Mouse (Mus musculus) lung, adult 2 months (tissue): Measurements from ENCODE around the gene Il3ra. TPM values are rescaled to one million over a fixed set of nuclear protein-coding genes. Genes with fewer than 3 reads are reported as not detected.

ENCODE experiments used
- DNase-seq: peaks from one replicate; pipeline ENCODE4 v3.0.0; 2022
- H3K4me1 ChIP-seq: fragments of 200-500 bp; 2 replicates; pipeline ENCODE4 v1.6.1; 2011; ENCODE audit warnings: low read length; ENCODE audit not compliant: control insufficient read depth, insufficient read depth
- H3K4me3 ChIP-seq: fragments of 200-500 bp; replicated peaks from 2 replicates; pipeline ENCODE3; 2011; ENCODE audit warnings: low read depth, mild to moderate bottlenecking, control low read depth, low read length; ENCODE audit errors: extremely low read depth
- CTCF ChIP-seq: fragments of 200-500 bp; IDR thresholded peaks from 2 replicates; pipeline ENCODE4 v1.5.1; 2011; ENCODE audit warnings: mild to moderate bottlenecking, low read length, control low read depth; ENCODE audit not compliant: insufficient read depth
- POLR2A ChIP-seq: fragments of 200-500 bp; IDR thresholded peaks from 2 replicates; pipeline ENCODE4 v1.6.1; 2011; ENCODE audit warnings: low read depth, mild to moderate bottlenecking, control low read depth, low read length, borderline replicate concordance; ENCODE audit errors: extremely low read depth
- WGBS: fragments of 180-500 bp; shearing (Covaris S2); methylation state at CpG from one replicate; pipeline ENCODE4 v1.1.7; 2018; 5-methylcytosine and 5-hydroxymethylcytosine counted together
- polyA plus RNA-seq: library from polyadenylated mRNA; depleted of rRNA; stranded (reverse); fragments of >200 nt; gene quantifications from 2 replicates; pipeline ENCODE4 v1.2.3, GENCODE M21; 2012; rRNA removed

Gene Il3ra
- polyA plus RNA-seq, result 89.7 and 119 TPM in 2 replicates

DNA sequence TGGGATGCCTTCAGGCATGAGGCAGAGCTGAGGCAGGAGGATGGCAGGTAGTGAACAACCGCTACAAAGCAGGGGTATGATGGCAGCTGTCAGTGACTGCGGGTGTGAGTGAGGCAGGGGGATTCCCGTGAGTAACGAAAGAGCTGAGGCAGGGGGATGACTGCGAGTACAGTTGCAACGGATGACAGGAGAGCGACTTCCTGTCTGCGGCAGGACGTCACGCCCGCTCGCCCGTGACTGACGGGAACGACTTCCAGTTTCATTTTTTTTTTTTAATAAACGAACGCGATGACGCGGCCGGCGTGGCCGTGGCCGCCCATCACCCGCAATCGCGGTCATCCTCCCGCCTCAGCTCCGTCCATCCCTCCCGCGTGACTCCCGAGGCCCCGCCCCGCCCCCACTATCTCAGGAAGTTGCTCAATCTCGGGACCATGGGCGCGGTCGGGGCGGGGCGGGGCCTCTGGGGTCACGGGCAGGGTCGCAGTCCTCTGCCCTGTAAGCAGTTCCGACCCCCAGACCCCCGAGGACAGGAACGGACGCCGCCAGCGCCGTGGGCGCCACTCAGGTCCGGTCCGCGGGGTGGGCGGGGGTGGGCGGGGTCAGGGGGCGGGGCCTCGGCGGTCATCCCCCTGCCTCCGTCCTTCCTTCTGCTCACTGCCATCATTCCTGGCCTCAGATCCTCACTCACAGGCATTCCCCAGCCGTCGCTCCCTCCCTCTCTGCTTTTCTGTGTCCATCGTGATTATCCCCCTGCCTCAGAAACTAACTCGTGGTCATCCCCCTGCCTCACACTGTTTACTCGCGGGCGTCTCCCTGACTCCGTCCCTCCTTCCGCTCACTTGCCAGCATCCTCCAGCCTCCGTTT lies at the start of gene Il3ra:
Gene Il3ra (plus strand): TSS at position 328 of the 865 bp plus-strand sequence.
- Histone ChIP-seq H3K4me1 (peaks cover 3% of the 10 kb centered on the region; the same call in 1 of the 2 replicates), H3K4me3 (peak within 1 kb of the TSS; percentile 69)
- 1% methylated on average over 68 of the region's 69 CpGs for WGBS
- peak; percentile 59 for DNase-seq
- peak; percentile 41; the same call in 1 of the 2 replicates for TF ChIP-seq POLR2A
- no peak for TF ChIP-seq CTCF

DNA sequence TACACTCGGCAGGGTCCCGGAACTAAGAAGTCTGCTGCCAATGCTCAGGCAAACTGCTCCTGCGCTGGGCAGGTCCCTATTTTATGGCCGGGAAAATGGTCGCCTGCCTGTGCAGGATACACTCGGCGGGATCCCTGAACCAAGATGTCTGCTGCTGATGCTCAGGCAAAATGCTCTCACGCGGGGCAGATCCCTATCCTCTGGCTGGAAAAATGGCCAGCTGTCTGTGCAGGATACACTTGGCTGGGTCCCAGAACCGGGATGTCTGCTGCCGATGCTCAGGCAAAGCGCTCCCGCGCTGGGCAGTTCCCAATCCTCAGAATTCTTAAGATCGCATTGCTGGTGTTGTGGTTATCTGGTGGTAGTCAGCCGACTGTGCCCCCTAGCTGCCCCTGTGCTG lies 37.1 kb upstream of the Il3ra start:
- WGBS, result 51% methylated on average over 16 of the region's 16 CpGs
- Histone ChIP-seq H3K4me1 (no peaks in the 10 kb centered on the region), H3K4me3 (no peak overlapping the region)
- no peak for DNase-seq
- no peak for TF ChIP-seq POLR2A
- no peak for TF ChIP-seq CTCF

DNA sequence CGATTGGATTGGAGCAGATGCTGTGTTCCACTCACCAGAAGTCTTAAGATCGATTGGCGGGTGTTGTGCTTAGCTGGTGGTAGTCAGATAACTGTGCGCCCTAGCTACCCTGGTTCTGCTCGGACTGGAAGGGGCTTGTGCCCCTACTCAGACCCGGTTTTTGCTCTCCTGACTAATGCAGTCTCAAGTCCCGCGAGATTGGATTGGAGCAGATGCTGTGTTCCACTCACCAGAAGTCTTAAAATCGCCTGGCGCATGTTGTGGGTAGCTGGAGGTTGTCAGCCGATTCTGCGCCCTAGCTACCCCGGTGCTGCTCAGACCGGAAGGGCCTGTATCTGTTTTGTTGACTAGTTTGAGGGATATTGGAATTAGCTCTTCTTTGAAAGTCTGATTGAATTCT lies 36.7 kb upstream of the Il3ra start:
- Histone ChIP-seq H3K4me1 (no peaks in the 10 kb centered on the region), H3K4me3 (no peak overlapping the region)
- no peak for TF ChIP-seq CTCF
- no peak for TF ChIP-seq POLR2A
- no peak for DNase-seq
- 48% methylated on average over 14 of the region's 14 CpGs for WGBS

DNA sequence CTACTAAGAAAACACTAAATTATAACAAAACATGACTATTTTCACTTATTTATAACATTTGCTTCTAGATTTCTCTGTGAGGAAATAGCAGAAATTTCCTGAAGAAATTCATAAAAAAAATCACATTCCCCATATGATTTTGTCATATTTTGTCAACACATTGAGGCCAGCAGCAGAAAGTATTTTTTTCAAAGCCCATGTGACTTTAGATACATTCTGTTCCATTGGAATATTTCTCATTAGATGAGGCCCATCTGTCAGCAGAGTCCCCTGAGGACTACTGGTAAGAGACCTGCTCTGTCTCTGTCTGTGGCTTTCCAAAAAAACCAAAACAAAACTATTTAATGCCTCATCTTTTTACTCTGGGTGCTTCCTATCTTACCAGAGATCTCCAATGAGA lies 23.5 kb upstream of the Il3ra start, which contains the start of gene Olfr31:
Gene Olfr31 (plus strand): TSS at position 301 of the 400 bp plus-strand sequence.
- Histone ChIP-seq H3K4me1 (no peaks in the 10 kb centered on the region), H3K4me3 (no peak within 1 kb of the TSS)
- TF ChIP-seq POLR2A (no peak), CTCF (no peak)
- DNase-seq, result no peak

DNA sequence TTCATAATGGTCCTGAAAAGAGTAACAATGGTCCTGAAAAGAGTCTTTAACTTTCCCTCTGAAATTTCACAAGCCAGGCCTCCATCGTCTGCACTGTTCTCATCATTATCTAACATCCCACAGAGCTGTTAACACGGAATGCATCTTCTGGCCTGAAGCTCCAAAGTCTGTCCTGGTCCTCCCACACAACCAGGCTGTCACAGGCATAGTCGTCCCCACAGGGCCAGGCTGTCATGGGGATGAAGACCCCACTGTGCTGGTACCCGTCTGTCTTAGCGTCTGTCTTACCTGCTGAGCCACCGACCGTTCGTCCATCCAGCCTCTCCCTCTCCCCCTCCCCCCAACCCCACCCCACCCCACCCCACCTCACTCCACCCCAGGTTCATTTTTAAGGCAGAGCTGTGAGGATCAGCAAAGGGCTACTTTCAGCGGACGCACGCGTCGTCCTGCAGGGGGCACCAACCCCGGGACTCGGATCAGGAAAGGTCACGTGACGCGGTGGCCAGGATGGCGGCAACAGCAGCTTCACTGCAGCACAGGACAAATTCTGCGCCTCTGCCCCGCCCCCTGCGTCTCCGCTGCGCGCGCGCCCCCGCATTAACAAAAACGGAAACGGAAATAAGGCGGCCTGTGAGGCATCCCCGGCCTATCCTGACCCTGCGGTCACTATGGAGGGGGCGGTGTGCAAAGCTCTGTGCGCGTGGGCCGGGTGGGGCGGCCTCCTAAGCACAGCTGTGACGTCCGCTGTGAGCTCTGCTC lies 783 bp upstream of the Il3ra start:
- Histone ChIP-seq H3K4me1 (peaks cover 3% of the 10 kb centered on the region; the same call in 1 of the 2 replicates), H3K4me3 (peak overlapping the region; percentile 69)
- peak; percentile 63; the same call in 1 of the 2 replicates for TF ChIP-seq CTCF
- no peak for TF ChIP-seq POLR2A
- peak; percentile 80 for DNase-seq
- WGBS, result 4% methylated on average over 36 of the region's 40 CpGs

DNA sequence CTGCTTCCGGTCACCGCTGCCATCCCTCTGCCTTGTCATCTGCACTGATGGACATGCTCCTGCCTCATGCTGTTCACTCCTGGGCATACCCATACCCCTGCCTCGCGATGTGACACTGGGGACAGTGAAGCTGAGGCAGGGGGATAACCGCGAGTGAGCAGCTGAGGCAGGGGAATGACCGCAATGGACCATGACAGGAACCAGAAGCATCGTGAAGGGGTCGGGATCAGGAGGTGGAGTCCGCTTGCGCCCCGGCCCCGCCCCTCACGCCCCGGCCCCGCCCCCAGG lies 682 bp downstream of the Il3ra start:
- peak overlapping the region; percentile 69 for H3K4me3 ChIP-seq
- peaks cover 3% of the 10 kb centered on the region; the same call in 1 of the 2 replicates for H3K4me1 ChIP-seq
- WGBS, result 24% methylated on average over 16 of the region's 16 CpGs
- no peak for TF ChIP-seq CTCF
- TF ChIP-seq POLR2A, result no peak
- no peak for DNase-seq

DNA sequence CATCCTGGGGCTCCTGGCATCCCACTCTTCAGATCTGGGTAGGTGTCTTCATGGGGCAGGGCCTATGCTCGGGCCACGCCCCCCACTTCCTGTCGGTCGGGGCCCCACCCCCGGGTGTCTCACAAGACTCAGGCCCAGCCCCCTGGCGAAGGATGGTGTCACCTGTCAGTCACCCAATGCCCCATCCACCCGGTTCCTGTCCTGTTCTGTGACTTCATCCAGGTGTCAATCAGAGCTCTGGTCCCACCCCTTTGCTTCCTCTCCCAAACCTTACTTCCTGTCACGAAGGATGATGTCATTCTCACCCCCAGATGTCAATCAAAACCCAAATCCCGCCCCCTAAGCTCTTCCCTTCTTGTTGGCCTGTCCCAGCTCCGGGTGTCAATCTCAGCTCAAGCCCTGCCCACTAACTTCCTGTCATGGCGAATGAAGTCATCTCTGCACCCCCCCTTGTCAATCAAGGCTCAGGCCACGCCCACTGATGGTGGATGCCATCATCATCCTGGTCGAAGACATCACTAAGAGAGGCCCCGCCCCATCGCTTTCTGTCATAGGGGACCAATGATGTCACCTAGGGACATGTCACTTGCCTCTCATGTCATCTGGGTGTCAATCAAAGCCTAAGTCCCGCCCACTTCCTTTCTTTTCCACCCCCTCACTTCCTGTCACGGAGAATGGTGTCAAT lies 1.2 kb downstream of the Il3ra start:
- no peak for TF ChIP-seq CTCF
- no peak for TF ChIP-seq POLR2A
- 77% methylated on average over 17 of the region's 17 CpGs for WGBS
- H3K4me1 ChIP-seq, result peaks cover 3% of the 10 kb centered on the region; the same call in 1 of the 2 replicates
- no peak for DNase-seq
- H3K4me3 ChIP-seq, result no peak overlapping the region

DNA sequence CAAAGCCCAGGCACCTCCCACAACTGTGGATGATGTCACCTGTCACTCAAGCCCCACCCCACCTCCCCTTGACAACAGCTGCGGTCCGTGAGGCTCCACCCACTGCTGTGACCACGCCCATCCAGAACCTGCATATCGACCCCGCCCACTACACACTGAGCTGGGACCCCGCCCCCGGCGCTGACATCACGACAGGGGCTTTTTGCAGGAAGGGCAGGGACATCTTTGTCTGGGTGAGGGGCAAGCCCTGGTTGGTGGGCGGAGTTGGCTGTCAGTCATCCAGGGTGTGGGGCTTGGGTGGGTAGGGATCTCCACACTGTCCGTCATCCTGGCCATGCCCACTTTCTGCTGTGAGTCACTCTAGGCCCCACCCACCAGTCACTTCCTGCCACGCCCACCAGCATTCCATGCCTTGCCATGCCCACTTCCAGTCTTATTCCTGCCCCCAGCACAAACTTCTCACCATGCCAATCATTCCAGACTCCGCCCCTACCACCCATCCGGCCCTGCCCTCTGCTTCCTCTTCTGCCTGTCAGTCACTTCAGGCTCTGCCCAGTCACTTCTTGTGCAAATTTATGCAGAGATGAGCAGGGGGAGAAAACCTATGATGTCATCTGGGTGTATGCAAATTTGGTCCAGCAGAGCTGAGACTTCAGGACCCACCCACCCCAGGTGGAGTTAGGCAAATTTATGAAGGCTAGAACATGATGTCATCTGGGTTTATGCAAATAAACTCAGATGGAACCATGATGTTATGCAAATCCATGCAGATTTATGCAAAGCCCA lies 2.0 kb downstream of the Il3ra start:
- H3K4me3 ChIP-seq, result no peak overlapping the region
- peaks cover 3% of the 10 kb centered on the region; the same call in 1 of the 2 replicates for H3K4me1 ChIP-seq
- WGBS, result 88% methylated on average over 14 of the region's 14 CpGs
- DNase-seq, result no peak
- TF ChIP-seq CTCF (no peak), POLR2A (no peak)

DNA sequence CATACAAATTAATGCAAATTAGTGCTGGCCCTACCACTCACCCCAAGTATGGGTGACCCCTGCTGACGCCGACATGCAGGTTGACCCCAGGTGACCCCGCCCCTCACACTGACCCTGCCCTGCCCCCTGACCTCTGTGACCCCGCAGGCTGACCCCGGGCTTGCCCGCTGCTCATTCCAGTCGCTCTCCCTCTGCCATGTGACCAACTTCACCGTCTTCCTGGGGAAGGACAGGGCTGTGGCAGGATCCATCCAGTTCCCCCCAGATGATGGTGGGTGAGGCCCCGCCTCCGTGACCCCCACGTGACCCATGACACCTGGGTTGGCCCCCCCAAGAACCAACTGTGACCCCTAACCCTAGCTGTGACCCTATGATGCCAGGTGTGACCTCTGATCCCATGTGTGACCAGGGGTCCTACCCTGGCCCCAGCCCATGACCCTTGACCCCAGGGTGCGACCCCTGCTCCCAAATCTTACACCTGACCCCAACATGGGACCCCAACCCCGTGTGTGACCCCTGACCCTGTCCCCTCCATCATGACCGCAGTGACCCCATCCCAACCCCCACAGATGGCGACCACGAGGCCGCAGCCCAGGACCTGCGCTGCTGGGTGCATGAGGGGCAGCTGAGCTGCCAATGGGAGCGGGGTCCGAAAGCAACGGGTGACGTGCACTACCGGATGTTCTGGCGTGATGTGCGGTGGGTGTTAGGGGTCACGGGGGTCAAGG lies 2.8 kb downstream of the Il3ra start:
- peaks cover 3% of the 10 kb centered on the region; the same call in 1 of the 2 replicates for H3K4me1 ChIP-seq
- TF ChIP-seq POLR2A (no peak), CTCF (no peak)
- 96% methylated on average over 26 of the region's 26 CpGs for WGBS
- no peak for DNase-seq
- no peak overlapping the region for H3K4me3 ChIP-seq
